Mouse (Mus musculus) liver, adult 2 months (tissue): ENCODE measurements at regions not wholly inside any gene's neighbourhood (a gene's known extent, or its start where the extent isn't known, plus 50 kb on each side); places are given as distances from the start of the nearest gene placed in this dataset.

Source experiments
- DNase-seq: peaks from one replicate; pipeline ENCODE4 v3.0.0-alpha.2; 2011; ENCODE audit warnings: low read depth, low spot score; ENCODE audit errors: extremely low read depth
- H3K27ac ChIP-seq: fragments of 200-500 bp; replicated peaks from 2 replicates; pipeline ENCODE4 v1.5.1; 2012; ENCODE audit warnings: low read depth, mild to moderate bottlenecking, control low read depth, inconsistent platforms, low read length; ENCODE audit not compliant: insufficient read depth
- H3K27me3 ChIP-seq: fragments of 200-500 bp; 2 replicates; pipeline ENCODE4 v1.6.1; 2012; ENCODE audit warnings: mild to moderate bottlenecking, moderate library complexity, low read length, inconsistent platforms; ENCODE audit not compliant: control insufficient read depth, insufficient read depth
- H3K36me3 ChIP-seq: fragments of 200-500 bp; 2 replicates; pipeline ENCODE4 v1.6.1; 2012; ENCODE audit warnings: low read length, inconsistent platforms; ENCODE audit not compliant: control insufficient read depth, insufficient read depth
- H3K4me1 ChIP-seq: fragments of 200-500 bp; 2 replicates; pipeline ENCODE4 v1.6.1; 2011; ENCODE audit warnings: low read length; ENCODE audit not compliant: control insufficient read depth, insufficient read depth
- H3K4me3 ChIP-seq: fragments of 200-500 bp; 2 replicates; pipeline ENCODE4 v1.5.1; 2011; ENCODE audit warnings: low read depth, mild to moderate bottlenecking, control low read depth, low read length, moderate library complexity; ENCODE audit not compliant: insufficient read depth
- H3K79me2 ChIP-seq: fragments of 200-500 bp; 2 replicates; pipeline ENCODE4 v1.6.1; 2012; ENCODE audit warnings: inconsistent platforms, mild to moderate bottlenecking, low read length, moderate library complexity; ENCODE audit not compliant: control insufficient read depth, insufficient read depth
- H3K9ac ChIP-seq: fragments of 200-500 bp; 2 replicates; pipeline ENCODE4 v1.6.1; 2012; ENCODE audit warnings: low read depth, mild to moderate bottlenecking, control low read depth, inconsistent platforms, low read length
- CTCF ChIP-seq: fragments of 200-500 bp; IDR thresholded peaks from 2 replicates; pipeline ENCODE4 v1.5.1; 2011; ENCODE audit warnings: low read depth, low read length, control low read depth
- POLR2A ChIP-seq: fragments of 200-500 bp; IDR thresholded peaks from 2 replicates; pipeline ENCODE4 v1.6.1; 2011; ENCODE audit warnings: low read length, control low read depth; ENCODE audit not compliant: insufficient read depth; ENCODE audit errors: extremely low read depth
- WGBS: fragments of 180-500 bp; shearing (Covaris S2); methylation state at CpG from one replicate; pipeline ENCODE4 v1.1.7; 2018; 5-methylcytosine and 5-hydroxymethylcytosine counted together

- 28% methylated on average over 15 of the region's 15 CpGs for WGBS
- DNase-seq = no peak
- Histone ChIP-seq H3K27ac (no peak overlapping the region), H3K36me3 (no peaks in the 10 kb centered on the region), H3K4me3 (peak overlapping the region; percentile 24; the same call in 1 of the 2 replicates), H3K27me3 (no peaks in the 10 kb centered on the region), H3K4me1 (peaks cover 2% of the 10 kb centered on the region; the same call in 1 of the 2 replicates), H3K79me2 (no peaks in the 10 kb centered on the region), H3K9ac (peak overlapping the region; percentile 53)
- TF ChIP-seq CTCF = no peak
- TF ChIP-seq POLR2A = no peak
Measured at GRCm38 (mm10) chr17:49172052-49172799, 240.0 kb downstream of the Lrfn2 start.

- H3K4me3 ChIP-seq = no peak overlapping the region
- TF ChIP-seq POLR2A (no peak), CTCF (no peak)
Measured at GRCm38 (mm10) chr17:49172800-49173150, 240.6 kb downstream of the Lrfn2 start.

GRCm38 (mm10) chr17:49177966-49178731 is 246.0 kb downstream of the Lrfn2 start:
- WGBS = 75% methylated on average over 6 of the region's 6 CpGs
- Histone ChIP-seq H3K36me3 (no peaks in the 10 kb centered on the region), H3K79me2 (no peaks in the 10 kb centered on the region), H3K27ac (no peak overlapping the region), H3K4me3 (no peak overlapping the region), H3K9ac (no peak overlapping the region), H3K27me3 (no peaks in the 10 kb centered on the region; the same call in 1 of the 2 replicates), H3K4me1 (no peaks in the 10 kb centered on the region)
- no peak for TF ChIP-seq POLR2A
- TF ChIP-seq CTCF = no peak
- no peak for DNase-seq

More at GRCm38 (mm10) chr17:49172800-49173150, 240.6 kb downstream of the Lrfn2 start:
- Histone ChIP-seq H3K4me1 (peaks cover 2% of the 10 kb centered on the region; the same call in 1 of the 2 replicates), H3K27me3 (no peaks in the 10 kb centered on the region; the same call in 1 of the 2 replicates), H3K36me3 (no peaks in the 10 kb centered on the region), H3K9ac (no peak overlapping the region), H3K27ac (no peak overlapping the region), H3K79me2 (no peaks in the 10 kb centered on the region)
- 67% methylated on average over 8 of the region's 8 CpGs for WGBS
- no peak for DNase-seq

- TF ChIP-seq CTCF (peak; percentile 88), POLR2A (no peak)
- no peaks in the 10 kb centered on the region for H3K79me2 ChIP-seq
- whole genome bisulfite sequencing = 6% methylated on average over 4 of the region's 4 CpGs
- no peaks in the 10 kb centered on the region; the same call in 1 of the 2 replicates for H3K27me3 ChIP-seq
- no peak overlapping the region for H3K4me3 ChIP-seq
- no peaks in the 10 kb centered on the region for H3K36me3 ChIP-seq
- no peaks in the 10 kb centered on the region for H3K4me1 ChIP-seq
- peak; percentile 40 for DNase-seq
- H3K27ac ChIP-seq = no peak overlapping the region
- no peak overlapping the region for H3K9ac ChIP-seq
Measured at GRCm38 (mm10) chr17:49182485-49182884, 245.7 kb upstream of the Mocs1 start.

- H3K27me3 ChIP-seq = no peaks in the 10 kb centered on the region
- DNase-seq = no peak
- H3K36me3 ChIP-seq = no peaks in the 10 kb centered on the region
- WGBS = 66% methylated on average over 3 of the region's 3 CpGs
- H3K27ac ChIP-seq = no peak overlapping the region
- H3K4me3 ChIP-seq = no peak overlapping the region
- H3K79me2 ChIP-seq = no peaks in the 10 kb centered on the region
- no peaks in the 10 kb centered on the region for H3K4me1 ChIP-seq
- no peak for TF ChIP-seq POLR2A
- TF ChIP-seq CTCF = no peak
- no peak overlapping the region for H3K9ac ChIP-seq
Measured at GRCm38 (mm10) chr17:49183917-49184316, 244.2 kb upstream of the Mocs1 start.
